Mouse (Mus musculus): ENCODE data around the gene Msh3.

Msh3 gene

DNA sequence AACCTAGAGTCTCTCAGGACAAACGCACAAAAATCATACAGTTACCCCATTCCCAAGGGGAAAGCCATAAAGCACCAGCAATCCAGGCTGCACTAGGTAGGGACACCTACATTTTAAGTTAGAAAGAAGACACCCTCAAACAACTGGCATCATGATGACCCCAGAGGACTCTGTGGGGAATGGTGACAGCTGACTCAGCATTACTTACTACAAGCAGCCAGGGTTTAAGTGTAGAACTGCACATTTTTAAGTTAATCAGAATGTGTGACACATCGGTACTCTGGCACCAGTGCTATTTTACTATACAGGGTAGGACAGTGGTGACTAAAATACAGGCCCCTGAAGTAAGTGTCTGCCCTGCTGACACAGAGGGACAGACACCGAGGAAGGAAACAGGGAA, 24.2 kb downstream of the Msh3 start:
- DNase-seq (ENCODE audit: low read depth, low spot score) = no peak

DNA sequence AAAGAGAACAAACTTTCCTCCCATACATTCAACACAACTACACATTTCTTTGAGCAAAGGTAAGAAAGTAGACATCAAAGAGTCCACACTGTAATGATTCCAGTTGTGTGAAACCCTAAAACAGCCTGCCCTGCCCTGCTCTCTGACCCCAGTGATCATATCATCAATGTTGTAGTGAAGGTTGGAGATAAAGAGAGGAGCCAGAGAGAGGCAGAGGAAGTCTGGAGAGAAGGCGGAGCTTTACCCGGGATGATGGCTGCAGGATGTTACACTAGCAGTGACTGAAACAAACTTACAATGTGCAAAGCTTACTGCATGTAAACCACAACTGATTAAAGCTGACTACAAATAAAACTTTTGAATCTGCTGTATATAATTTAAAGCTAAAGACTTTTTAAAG, 26.8 kb downstream of the Msh3 start:
- DNase-seq (ENCODE audit: low read depth, low spot score) = no peak

DNA sequence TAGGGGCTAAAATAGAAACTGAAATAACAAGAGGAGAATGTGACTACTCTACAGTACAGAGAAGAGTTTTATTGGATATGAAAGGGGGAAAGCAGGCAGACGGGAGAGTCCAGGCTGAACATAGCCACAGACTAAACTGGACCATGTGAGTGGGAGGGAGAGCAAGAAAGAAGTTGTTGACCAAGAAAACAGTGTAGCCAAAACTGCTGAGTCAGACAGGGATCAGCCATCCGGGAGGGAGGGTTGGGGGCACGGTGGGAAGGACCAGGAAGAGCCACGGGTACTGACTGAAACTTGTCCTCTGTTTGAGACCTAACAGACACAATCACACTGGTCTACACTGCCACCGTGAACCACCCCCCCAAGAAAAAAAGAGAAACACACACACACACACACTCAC, 28.8 kb downstream of the Msh3 start:
- no peak for DNase-seq (ENCODE audit: low read depth, low spot score)

DNA sequence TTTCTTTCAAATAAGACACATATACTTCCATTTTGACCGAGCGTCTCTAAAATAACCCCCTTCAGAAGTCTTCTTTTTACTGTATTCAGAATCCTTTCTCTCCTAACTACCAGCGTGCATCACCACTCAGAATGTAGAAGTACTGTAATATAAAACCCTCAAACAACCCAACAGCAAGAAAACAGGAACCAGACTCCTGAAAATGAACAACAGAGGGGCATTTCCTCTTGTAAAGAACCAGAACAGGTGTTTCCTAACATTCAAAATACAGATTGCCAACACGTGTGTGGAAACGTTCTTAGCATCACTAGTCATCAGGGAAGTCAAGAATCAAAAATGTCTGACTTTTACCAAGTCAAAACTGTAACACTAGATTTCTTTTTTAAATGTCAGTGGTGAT, 34.0 kb downstream of the Msh3 start:
- no peak for DNase-seq (ENCODE audit: low read depth, low spot score)

GRCm38 (mm10) chr13:92314613-92315012, 40.2 kb downstream of the Msh3 start:
- no peak for DNase-seq (ENCODE audit: low read depth, low spot score)

GRCm38 (mm10) chr13:92305680-92306079, 49.1 kb downstream of the Msh3 start, which contains the start of gene Gm20379:
Gene Gm20379, plus strand, starts transcription at chr13:92305980.
- no peak for DNase-seq (ENCODE audit: low read depth, low spot score)

- DNase-seq (ENCODE audit: low read depth, low spot score) = no peak
Measured at GRCm38 (mm10) chr13:92304291-92304690, 50.5 kb downstream of the Msh3 start.

GRCm38 (mm10) chr13:92303062-92303948, 51.5 kb downstream of the Msh3 start:
- no peak for DNase-seq (ENCODE audit: low read depth, low spot score)

DNA sequence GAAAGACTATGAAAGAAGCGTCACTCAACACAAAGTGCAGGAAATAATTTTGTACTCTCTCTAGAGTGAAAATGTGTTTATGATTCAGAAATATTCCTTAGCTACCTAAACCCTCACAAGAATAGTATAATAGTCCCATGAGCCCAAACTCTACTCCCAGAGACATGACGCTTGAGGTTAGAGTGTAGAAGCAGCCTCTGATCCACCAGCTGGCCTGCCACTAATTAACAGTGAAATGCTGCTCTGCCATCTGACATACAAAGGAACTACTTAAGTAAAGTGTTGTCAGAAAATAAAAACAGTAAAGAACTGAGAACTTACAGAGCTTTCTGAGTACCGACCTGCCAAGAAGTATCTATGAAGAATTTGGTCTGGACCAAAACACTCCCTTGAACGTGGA, 52.3 kb downstream of the Msh3 start:
- no peak for DNase-seq (ENCODE audit: low read depth, low spot score)

DNA sequence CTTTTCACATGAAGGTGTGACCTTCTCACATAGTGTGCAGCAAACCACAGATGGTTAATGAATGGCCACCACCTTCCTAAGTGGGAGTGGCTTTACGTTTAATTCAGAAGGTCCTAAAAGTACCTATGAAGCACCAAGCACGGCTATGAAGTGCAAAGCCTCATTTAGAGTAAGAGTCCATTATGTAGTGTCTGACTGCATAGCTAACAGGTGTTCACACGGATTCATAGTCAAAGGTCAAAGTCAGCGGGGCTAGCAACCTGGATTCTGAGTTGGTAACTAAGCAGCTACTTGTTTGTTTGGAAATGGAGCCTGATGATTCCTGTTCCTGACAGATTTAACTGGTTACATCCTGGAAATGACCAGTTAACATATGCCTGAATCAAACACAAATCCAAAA, 53.0 kb downstream of the Msh3 start:
- DNase-seq (ENCODE audit: low read depth, low spot score) = no peak

- no peak for DNase-seq (ENCODE audit: low read depth, low spot score)
Measured at GRCm38 (mm10) chr13:92299522-92299921, 55.3 kb downstream of the Msh3 start.

DNA sequence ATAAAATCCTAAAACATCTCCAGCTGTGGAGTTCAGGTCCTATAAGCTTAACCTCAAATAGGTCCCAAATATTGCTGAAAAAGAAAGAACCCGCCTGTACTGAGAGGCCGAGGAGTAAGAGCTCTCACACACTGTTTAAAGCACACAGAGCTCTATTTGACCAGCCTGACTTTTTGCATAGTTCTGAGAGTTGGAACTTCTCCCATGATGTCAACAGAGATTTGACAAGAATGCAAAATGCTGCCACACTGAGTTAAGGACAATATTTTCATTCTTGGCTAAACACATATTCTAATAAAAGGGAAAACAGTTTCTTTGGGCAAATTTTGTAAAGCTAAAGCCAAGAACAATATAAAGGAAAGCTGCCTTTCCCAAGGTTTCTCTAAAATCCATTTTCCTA, 57.8 kb downstream of the Msh3 start:
- DNase-seq (ENCODE audit: low read depth, low spot score) = no peak

- DNase-seq (ENCODE audit: low read depth, low spot score) = no peak
Measured at GRCm38 (mm10) chr13:92296490-92296889, 58.3 kb downstream of the Msh3 start.

GRCm38 (mm10) chr13:92293883-92294282, 60.9 kb downstream of the Msh3 start:
- no peak for DNase-seq (ENCODE audit: low read depth, low spot score)

DNA sequence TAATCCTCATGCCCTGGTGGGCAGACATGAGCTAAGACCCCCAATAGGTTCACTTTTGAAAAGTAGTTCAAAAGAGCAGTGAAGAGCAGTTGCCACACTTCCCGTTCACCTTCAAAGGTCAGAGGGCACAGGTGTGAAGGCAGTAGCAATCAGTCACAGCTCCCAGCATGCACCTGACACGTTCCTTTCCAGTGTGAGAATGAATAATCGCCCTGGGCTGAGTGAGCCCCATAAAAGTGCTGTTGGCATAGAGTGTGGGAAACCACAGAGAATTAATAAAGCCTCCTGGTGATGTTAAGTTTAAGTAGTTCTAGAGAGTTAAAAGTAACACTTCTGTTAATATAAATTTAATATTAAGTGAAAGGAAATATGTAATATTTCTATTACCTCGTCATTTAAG, 63.2 kb downstream of the Msh3 start:
- DNase-seq (ENCODE audit: low read depth, low spot score) = no peak

DNA sequence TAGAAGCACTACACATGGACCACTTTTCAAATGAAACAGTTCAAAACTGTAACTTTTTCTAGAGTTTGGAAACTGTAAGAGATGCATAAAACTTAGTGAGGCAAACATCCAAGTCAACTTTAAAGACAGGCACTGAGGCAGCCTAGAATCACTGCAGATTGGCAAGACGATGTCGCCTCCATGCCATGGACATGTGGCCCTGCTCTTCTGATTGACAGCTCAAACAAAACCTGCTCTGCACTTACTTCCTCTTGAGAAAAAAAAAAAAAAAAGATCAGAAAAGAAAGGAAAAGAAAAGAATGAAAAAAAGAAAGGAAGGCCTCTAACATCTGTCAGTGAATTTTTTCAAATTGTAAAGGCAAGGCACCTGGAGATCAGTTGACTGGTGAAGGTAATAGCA, 77.8 kb downstream of the Msh3 start:
- no peak for DNase-seq (ENCODE audit: low read depth, low spot score)

DNA sequence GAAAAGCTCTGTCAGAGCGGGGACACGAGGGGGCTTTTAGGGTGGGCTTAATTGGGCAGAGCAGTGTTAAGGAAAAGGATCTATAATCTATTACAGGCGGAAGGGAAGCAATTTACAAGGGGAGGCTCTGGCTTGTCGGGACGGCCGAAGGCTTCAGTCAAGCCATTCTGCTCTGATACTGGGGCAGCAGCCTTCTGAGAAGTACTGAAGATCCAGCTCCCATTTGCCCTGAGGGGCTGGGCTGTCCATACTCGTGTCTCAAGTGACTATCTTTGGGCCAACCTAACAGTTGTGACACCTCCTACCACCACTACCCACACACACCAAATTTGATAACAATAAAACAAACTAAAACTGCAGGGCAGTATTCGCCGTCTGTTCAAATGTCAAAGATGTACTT, 79.5 kb downstream of the Msh3 start:
- no peak for DNase-seq (ENCODE audit: low read depth, low spot score)

GRCm38 (mm10) chr13:92274274-92275198, 80.3 kb downstream of the Msh3 start:
- no peak for DNase-seq (ENCODE audit: low read depth, low spot score)

GRCm38 (mm10) chr13:92267076-92267475, 87.7 kb downstream of the Msh3 start:
- no peak for DNase-seq (ENCODE audit: low read depth, low spot score)

- DNase-seq (ENCODE audit: low read depth, low spot score) = no peak
Measured at GRCm38 (mm10) chr13:92263566-92263965, 91.2 kb downstream of the Msh3 start.

DNA sequence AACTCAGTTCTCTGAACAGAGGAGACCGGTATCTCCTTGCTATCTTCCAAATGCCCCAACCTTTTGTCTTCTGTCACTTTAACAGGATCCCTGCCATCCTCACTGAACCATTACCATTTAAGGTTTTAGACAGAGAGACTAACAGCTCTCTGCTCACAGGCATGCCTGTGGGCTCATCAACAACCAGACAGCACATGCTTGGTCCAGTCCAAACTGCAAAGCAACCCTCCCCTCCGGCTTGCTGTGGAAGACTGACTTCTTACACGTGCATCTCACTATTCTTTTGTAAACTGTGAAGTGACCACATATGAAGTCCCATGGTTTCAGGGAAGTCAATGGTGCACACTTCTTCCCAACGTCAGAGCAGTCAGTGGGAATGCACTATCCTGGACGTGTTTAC, 93.5 kb downstream of the Msh3 start:
- DNase-seq (ENCODE audit: low read depth, low spot score) = no peak

DNA sequence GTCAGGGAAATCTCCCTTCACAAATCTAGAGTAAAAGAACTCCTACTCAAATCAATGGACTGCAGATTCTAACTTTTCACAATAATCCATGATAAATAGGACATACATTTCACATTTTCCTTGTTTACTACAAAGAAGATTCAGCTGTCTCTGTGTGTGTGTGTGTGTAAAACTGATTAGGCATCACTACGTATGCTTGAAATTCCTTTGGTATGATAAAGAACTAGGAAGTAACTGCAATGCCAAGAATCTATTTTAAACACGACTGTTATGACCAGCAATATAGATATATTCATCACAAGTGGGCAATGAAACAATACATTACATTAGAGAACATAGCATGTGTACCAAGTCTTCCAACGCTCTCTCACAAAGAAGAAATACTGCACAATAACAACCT, 99.3 kb downstream of the Msh3 start:
- no peak for DNase-seq (ENCODE audit: low read depth, low spot score)

- no peak for DNase-seq (ENCODE audit: low read depth, low spot score)
Measured at GRCm38 (mm10) chr13:92253850-92254249, 101.0 kb downstream of the Msh3 start.

Data from brain, embryonic 18.5 days (tissue).